Mouse (Mus musculus): ENCODE measurements around the gene Erf. TPM values are rescaled to one million over a fixed set of nuclear protein-coding genes. Genes with fewer than 3 reads are reported as not detected.

Gene Erf
- polyA plus RNA-seq (2014; fragmentation: Nextera tagmentation; extraction: Ambion mirVana), result 19.4 and 22.6 TPM in 2 replicates

GRCm38 (mm10) chr7:25250141-25250972, at the start of gene Erf:
Gene Erf (minus strand): TSS chr7:25250761.
- peak within 1 kb of the TSS; percentile 99 for H3K4me3 ChIP-seq (ENCODE audit: low read depth, low read length)
- H3K36me3 ChIP-seq (replicated peaks; ENCODE audit: control insufficient read depth, insufficient read depth, low read depth, low read length), result no peaks in the 10 kb centered on the region; the same call in 1 of the 2 replicates
- ATAC-seq (replicated peaks; ENCODE audit: insufficient number of reproducible peaks, low FRiP score, low TSS enrichment, low read depth), result peak; percentile 44
- H3K4me1 ChIP-seq (ENCODE audit: control insufficient read depth, insufficient read depth, low read length), result peaks cover 14% of the 10 kb centered on the region
- H3K27me3 ChIP-seq (ENCODE audit: control insufficient read depth, insufficient read depth, low read length), result no peaks in the 10 kb centered on the region
- DNase-seq (ENCODE audit: low spot score), result peak; percentile 93
- peak within 1 kb of the TSS; percentile 98 for H3K27ac ChIP-seq (replicated peaks; ENCODE audit: low read depth, low read length)
- peak within 1 kb of the TSS; percentile 93 for H3K9ac ChIP-seq (replicated peaks; ENCODE audit: low read length)
- under 1% methylated on average over 67 of the region's 81 CpGs for WGBS
- H3K4me2 ChIP-seq (ENCODE audit: low read depth, low read length), result peak within 1 kb of the TSS; percentile 95
- no peaks in the 10 kb centered on the region for H3K9me3 ChIP-seq (replicated peaks; ENCODE audit: control insufficient read depth, low read length)

DNA sequence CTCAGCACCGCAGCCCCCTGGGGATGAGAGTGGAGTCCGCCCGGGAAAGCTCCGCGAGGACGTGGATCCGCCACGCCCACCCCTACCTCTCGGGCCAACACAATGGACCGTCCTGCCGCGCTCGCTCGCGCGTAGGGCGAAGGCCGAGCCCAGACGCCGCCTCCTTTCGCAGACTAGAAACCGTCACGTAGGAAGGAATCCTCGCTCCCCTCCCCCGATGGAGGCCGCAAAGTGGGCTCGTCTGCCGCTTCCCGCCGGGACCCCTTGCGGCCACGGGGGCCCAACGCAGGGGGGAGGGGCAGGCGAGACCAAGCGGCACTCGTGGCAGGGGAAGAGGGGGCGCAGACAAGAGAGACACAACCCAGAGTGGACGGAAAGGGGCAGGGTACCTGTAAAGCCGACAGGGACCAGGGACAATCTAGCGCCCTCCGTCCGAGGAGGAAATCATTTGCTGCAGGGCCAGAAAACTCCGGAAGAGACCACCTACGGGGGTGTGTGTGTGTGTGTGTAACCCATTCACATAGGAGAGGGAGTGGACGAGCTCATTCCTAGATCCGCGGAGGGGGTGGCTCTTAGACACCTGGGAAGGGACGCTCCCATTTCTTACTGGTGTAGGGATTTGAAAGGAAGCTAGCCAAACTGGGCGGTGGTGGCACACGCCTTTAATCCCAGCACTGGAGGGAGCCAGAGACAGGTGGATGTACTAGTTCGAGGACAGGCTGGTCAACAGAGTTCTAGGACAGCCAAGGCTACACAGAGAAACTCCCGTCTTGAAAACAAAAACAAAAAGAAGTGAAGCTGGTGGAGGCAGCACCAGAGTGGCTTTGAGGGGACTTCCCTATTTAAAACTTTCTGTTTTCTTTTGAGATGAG, 47.1 kb upstream of the Erf start, which contains the start of gene Pafah1b3:
Gene Pafah1b3, minus strand, starts transcription at position 533 of the 872 bp plus-strand sequence.
- peaks cover 2% of the 10 kb centered on the region for H3K36me3 ChIP-seq (replicated peaks; ENCODE audit: control insufficient read depth, insufficient read depth, low read depth, low read length)
- WGBS, result under 1% methylated on average over 51 of the region's 52 CpGs
- peak within 1 kb of the TSS; percentile 65 for H3K4me3 ChIP-seq (ENCODE audit: low read depth, low read length)
- ATAC-seq (replicated peaks; ENCODE audit: insufficient number of reproducible peaks, low FRiP score, low TSS enrichment, low read depth) (peak; percentile 88), DNase-seq (ENCODE audit: low spot score) (peak; percentile 97)
- no peaks in the 10 kb centered on the region for H3K4me1 ChIP-seq (ENCODE audit: control insufficient read depth, insufficient read depth, low read length)
- H3K9me3 ChIP-seq (replicated peaks; ENCODE audit: control insufficient read depth, low read length), result no peaks in the 10 kb centered on the region
- peak within 1 kb of the TSS; percentile 96 for H3K27ac ChIP-seq (replicated peaks; ENCODE audit: low read depth, low read length)
- peak within 1 kb of the TSS; percentile 78 for H3K4me2 ChIP-seq (ENCODE audit: low read depth, low read length)
- peak within 1 kb of the TSS; percentile 87 for H3K9ac ChIP-seq (replicated peaks; ENCODE audit: low read length)
- no peaks in the 10 kb centered on the region for H3K27me3 ChIP-seq (ENCODE audit: control insufficient read depth, insufficient read depth, low read length)

DNA sequence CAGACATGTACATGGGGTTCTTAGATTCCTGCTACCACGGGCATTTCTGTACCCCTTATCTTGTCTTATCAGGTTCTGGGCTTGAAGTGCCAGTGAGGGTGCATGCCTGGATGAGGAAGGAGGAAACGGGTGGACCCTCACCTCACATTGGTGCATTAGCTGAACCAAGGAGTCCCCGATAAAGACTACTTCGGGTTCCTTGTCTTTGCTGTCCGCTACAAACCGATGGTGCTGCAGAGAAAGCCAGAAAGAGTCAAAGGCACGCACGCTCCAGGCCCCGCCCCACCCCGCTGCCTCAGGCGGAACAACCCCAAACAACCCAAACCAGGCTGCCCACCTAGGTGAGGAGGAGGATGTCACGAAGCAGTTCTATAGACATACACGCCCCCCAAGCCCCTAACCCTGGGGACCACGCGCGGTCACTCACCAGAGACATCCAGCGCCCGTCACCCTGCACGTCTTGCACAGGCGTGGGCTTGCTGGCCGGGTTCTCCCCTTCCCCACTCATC, 46.4 kb upstream of the Erf start:
- ATAC-seq (replicated peaks; ENCODE audit: insufficient number of reproducible peaks, low FRiP score, low TSS enrichment, low read depth), result no peak; the same call in 1 of the 2 replicates

DNA sequence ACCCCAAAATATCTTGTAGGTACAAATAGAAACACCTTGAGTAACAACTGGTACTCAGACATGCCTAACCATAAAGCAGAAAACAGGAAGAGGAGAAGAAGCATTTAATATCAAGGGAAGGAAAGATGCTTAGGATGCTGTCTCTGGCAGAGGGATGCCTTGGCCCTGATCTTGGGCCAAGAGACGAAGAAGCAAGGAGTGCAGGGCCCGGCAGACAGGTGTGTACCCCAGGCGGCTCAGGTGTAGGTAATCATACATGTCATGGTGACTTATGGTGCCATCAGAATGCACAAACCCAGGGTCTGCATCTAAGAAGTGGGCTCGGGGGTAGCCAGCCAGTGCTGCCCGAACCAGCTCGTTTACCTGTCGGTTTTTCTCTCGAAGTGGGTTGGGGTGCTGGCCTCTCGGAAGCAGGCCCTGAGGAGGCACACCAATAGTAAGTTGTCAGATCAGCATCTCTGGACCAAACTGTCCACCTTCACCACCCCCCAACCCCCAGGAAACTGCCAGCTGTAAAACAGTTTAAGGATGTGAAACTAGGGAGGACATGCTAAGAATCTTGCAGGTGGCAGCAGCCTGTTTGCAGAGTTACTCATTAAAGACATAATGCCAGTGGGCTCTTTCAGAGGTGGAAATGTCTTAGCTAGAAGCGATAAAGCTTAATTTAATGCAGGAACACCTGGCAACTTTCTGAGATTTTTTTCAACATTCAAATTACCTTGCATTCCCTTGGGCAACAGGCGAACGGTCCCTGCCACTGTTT, 44.6 kb upstream of the Erf start:
- ATAC-seq (replicated peaks; ENCODE audit: insufficient number of reproducible peaks, low FRiP score, low TSS enrichment, low read depth), result no peak
- Histone ChIP-seq H3K4me1 (ENCODE audit: control insufficient read depth, insufficient read depth, low read length) (no peaks in the 10 kb centered on the region), H3K9ac (replicated peaks; ENCODE audit: low read length) (no peak overlapping the region), H3K36me3 (replicated peaks; ENCODE audit: control insufficient read depth, insufficient read depth, low read depth, low read length) (peaks cover 14% of the 10 kb centered on the region), H3K4me2 (ENCODE audit: low read depth, low read length) (no peak overlapping the region), H3K4me3 (ENCODE audit: low read depth, low read length) (no peak overlapping the region; the same call in 1 of the 2 replicates), H3K27me3 (ENCODE audit: control insufficient read depth, insufficient read depth, low read length) (no peaks in the 10 kb centered on the region), H3K9me3 (replicated peaks; ENCODE audit: control insufficient read depth, low read length) (no peaks in the 10 kb centered on the region), H3K27ac (replicated peaks; ENCODE audit: low read depth, low read length) (no peak overlapping the region)
- WGBS, result 92% methylated on average over 12 of the region's 12 CpGs
- DNase-seq (ENCODE audit: low spot score), result no peak

More for the DNA sequence above, 46.4 kb upstream of the Erf start:
- peak overlapping the region; percentile 87 for H3K9ac ChIP-seq (replicated peaks; ENCODE audit: low read length)
- peak overlapping the region; percentile 96 for H3K27ac ChIP-seq (replicated peaks; ENCODE audit: low read depth, low read length)
- no peaks in the 10 kb centered on the region for H3K27me3 ChIP-seq (ENCODE audit: control insufficient read depth, insufficient read depth, low read length)
- H3K4me1 ChIP-seq (ENCODE audit: control insufficient read depth, insufficient read depth, low read length), result no peaks in the 10 kb centered on the region
- peak overlapping the region; percentile 78 for H3K4me2 ChIP-seq (ENCODE audit: low read depth, low read length)
- peak; percentile 68 for DNase-seq (ENCODE audit: low spot score)
- WGBS, result 2% methylated on average over 21 of the region's 21 CpGs
- H3K9me3 ChIP-seq (replicated peaks; ENCODE audit: control insufficient read depth, low read length), result no peaks in the 10 kb centered on the region
- H3K36me3 ChIP-seq (replicated peaks; ENCODE audit: control insufficient read depth, insufficient read depth, low read depth, low read length), result peaks cover 8% of the 10 kb centered on the region
- H3K4me3 ChIP-seq (ENCODE audit: low read depth, low read length), result peak overlapping the region; percentile 65

- Histone ChIP-seq H3K4me3 (ENCODE audit: low read depth, low read length) (no peak overlapping the region), H3K27me3 (ENCODE audit: control insufficient read depth, insufficient read depth, low read length) (no peaks in the 10 kb centered on the region), H3K9me3 (replicated peaks; ENCODE audit: control insufficient read depth, low read length) (no peaks in the 10 kb centered on the region), H3K36me3 (replicated peaks; ENCODE audit: control insufficient read depth, insufficient read depth, low read depth, low read length) (peaks cover 19% of the 10 kb centered on the region), H3K27ac (replicated peaks; ENCODE audit: low read depth, low read length) (no peak overlapping the region), H3K9ac (replicated peaks; ENCODE audit: low read length) (no peak overlapping the region), H3K4me1 (ENCODE audit: control insufficient read depth, insufficient read depth, low read length) (no peaks in the 10 kb centered on the region), H3K4me2 (ENCODE audit: low read depth, low read length) (no peak overlapping the region)
- 92% methylated on average over 4 of the region's 4 CpGs for WGBS
- no peak for DNase-seq (ENCODE audit: low spot score)
- no peak for ATAC-seq (replicated peaks; ENCODE audit: insufficient number of reproducible peaks, low FRiP score, low TSS enrichment, low read depth)
Measured at GRCm38 (mm10) chr7:25294495-25294894, 43.9 kb upstream of the Erf start.

- ATAC-seq (replicated peaks; ENCODE audit: insufficient number of reproducible peaks, low FRiP score, low TSS enrichment, low read depth) (no peak), DNase-seq (ENCODE audit: low spot score) (no peak)
- Histone ChIP-seq H3K4me1 (ENCODE audit: control insufficient read depth, insufficient read depth, low read length) (no peaks in the 10 kb centered on the region), H3K4me2 (ENCODE audit: low read depth, low read length) (no peak overlapping the region), H3K27ac (replicated peaks; ENCODE audit: low read depth, low read length) (no peak overlapping the region), H3K9me3 (replicated peaks; ENCODE audit: control insufficient read depth, low read length) (no peaks in the 10 kb centered on the region), H3K4me3 (ENCODE audit: low read depth, low read length) (no peak overlapping the region), H3K36me3 (replicated peaks; ENCODE audit: control insufficient read depth, insufficient read depth, low read depth, low read length) (peaks cover 28% of the 10 kb centered on the region), H3K9ac (replicated peaks; ENCODE audit: low read length) (no peak overlapping the region), H3K27me3 (ENCODE audit: control insufficient read depth, insufficient read depth, low read length) (no peaks in the 10 kb centered on the region)
- 76% methylated on average over 10 of the region's 10 CpGs for WGBS
Measured at GRCm38 (mm10) chr7:25293191-25293739, 42.7 kb upstream of the Erf start.

- no peak overlapping the region for H3K9ac ChIP-seq (replicated peaks; ENCODE audit: low read length)
- H3K9me3 ChIP-seq (replicated peaks; ENCODE audit: control insufficient read depth, low read length), result no peaks in the 10 kb centered on the region
- no peak overlapping the region for H3K4me3 ChIP-seq (ENCODE audit: low read depth, low read length)
- no peak overlapping the region for H3K27ac ChIP-seq (replicated peaks; ENCODE audit: low read depth, low read length)
- 70% methylated on average over 7 of the region's 7 CpGs for WGBS
- ATAC-seq (replicated peaks; ENCODE audit: insufficient number of reproducible peaks, low FRiP score, low TSS enrichment, low read depth) (no peak), DNase-seq (ENCODE audit: low spot score) (no peak)
- no peaks in the 10 kb centered on the region for H3K27me3 ChIP-seq (ENCODE audit: control insufficient read depth, insufficient read depth, low read length)
- H3K4me1 ChIP-seq (ENCODE audit: control insufficient read depth, insufficient read depth, low read length), result no peaks in the 10 kb centered on the region
- H3K36me3 ChIP-seq (replicated peaks; ENCODE audit: control insufficient read depth, insufficient read depth, low read depth, low read length), result peaks cover 31% of the 10 kb centered on the region
- no peak overlapping the region for H3K4me2 ChIP-seq (ENCODE audit: low read depth, low read length)
Measured at GRCm38 (mm10) chr7:25292107-25292506, 41.5 kb upstream of the Erf start.

Data from embryonic facial prominence, embryonic 11.5 days (tissue).